Mouse (Mus musculus) CH12.LX (cell line): ENCODE results near the gene Fos. TPM values are rescaled to one million over a fixed set of nuclear protein-coding genes. Genes with fewer than 3 reads are reported as not detected.
A peak's percentile ranks its signal among the peaks of the same experiment; 100 is the strongest.

Experiments
- DNase-seq: peaks from one replicate; pipeline ENCODE4 v3.0.0-alpha.2; 2013; ENCODE audit errors: extremely low read depth
- H3K27ac ChIP-seq: 2 replicates; pipeline ENCODE4 v1.5.1; 2012; ENCODE audit warnings: low read depth, mild to moderate bottlenecking, control low read depth, moderate library complexity; ENCODE audit not compliant: insufficient read depth
- H3K27me3 ChIP-seq: replicated peaks from 2 replicates; pipeline ENCODE3; 2012; ENCODE audit warnings: inconsistent platforms
- H3K36me3 ChIP-seq, 2 experiments: replicated peaks in 1 of 2; 2 replicates each; pipeline versions ENCODE3 to v1.6.1; 2012; ENCODE audit warnings: inconsistent platforms in 1 of 2, low read length in 1 of 2, mild to moderate bottlenecking in 1 of 2, mixed read lengths in 1 of 2, moderate library complexity in 1 of 2; ENCODE audit not compliant: control insufficient read depth in 1 of 2, insufficient read depth in 1 of 2
- H3K4me1 ChIP-seq, 2 experiments: 2 replicates each; pipeline ENCODE4 v1.6.1; 2012; ENCODE audit warnings: inconsistent platforms in 1 of 2, moderate library complexity in 1 of 2; ENCODE audit not compliant: insufficient read depth in 2 of 2, control insufficient read depth in 1 of 2
- H3K4me2 ChIP-seq: 2 replicates; pipeline ENCODE4 v1.6.1; 2012; ENCODE audit warnings: low read depth, mild to moderate bottlenecking, control low read depth; ENCODE audit not compliant: poor library complexity, insufficient read depth, severe bottlenecking
- H3K4me3 ChIP-seq, 3 experiments: fragments of 150-350 bp in 1 of 3; sonication (generic) in 1 of 3; replicated peaks in 1 of 3; 2 replicates each; pipeline versions ENCODE3 to v1.5.1; 2011 to 2012; ENCODE audit warnings: low read depth in 2 of 3, low read length in 2 of 3, mild to moderate bottlenecking in 2 of 3, moderate library complexity in 2 of 3, control low read depth in 1 of 3, improper control_type of control experiment in 1 of 3, inconsistent platforms in 1 of 3, mixed read lengths in 1 of 3; ENCODE audit not compliant: poor library complexity in 1 of 3
- H3K79me2 ChIP-seq: replicated peaks from 2 replicates; pipeline ENCODE4 v1.6.1; 2012; ENCODE audit warnings: mild to moderate bottlenecking, moderate library complexity; ENCODE audit not compliant: control insufficient read depth, poor library complexity, insufficient read depth, severe bottlenecking; ENCODE audit errors: extremely low read depth
- H3K9ac ChIP-seq: 2 replicates; pipeline ENCODE4 v1.6.1; 2012; ENCODE audit warnings: low read depth, mild to moderate bottlenecking, control low read depth, moderate library complexity; ENCODE audit not compliant: insufficient read depth
- H3K9me3 ChIP-seq: replicated peaks from 2 replicates; pipeline ENCODE3; 2012; ENCODE audit warnings: low read length, inconsistent platforms, mixed read lengths
- BHLHE40 ChIP-seq: IDR thresholded peaks from 2 replicates; pipeline ENCODE4 v1.6.1; 2011; ENCODE audit warnings: mild to moderate bottlenecking, low read depth, low read length, improper control_type of control experiment
- CHD1 ChIP-seq: IDR thresholded peaks from 2 replicates; pipeline ENCODE4 v1.6.1; 2012; ENCODE audit warnings: low read depth, low read length, improper control_type of control experiment, inconsistent platforms
- CHD2 ChIP-seq: IDR thresholded peaks from 2 replicates; pipeline ENCODE4 v1.6.1; 2011; ENCODE audit warnings: low read length, improper control_type of control experiment
- CTCF ChIP-seq, 2 experiments: IDR thresholded peaks in 1 of 2; conservative IDR thresholded peaks in 1 of 2; 2 replicates each; pipeline ENCODE4 v1.5.1; 2011 to 2012; ENCODE audit warnings: low read depth in 2 of 2, low read length in 2 of 2, improper control_type of control experiment in 1 of 2, inconsistent platforms in 1 of 2, mild to moderate bottlenecking in 1 of 2, moderate library complexity in 1 of 2
- E2F4 ChIP-seq: IDR thresholded peaks from 2 replicates; pipeline ENCODE4 v1.6.1; 2011; ENCODE audit warnings: low read depth, low read length, improper control_type of control experiment; ENCODE audit not compliant: insufficient replicate concordance
- ELF1 ChIP-seq: IDR thresholded peaks from 2 replicates; pipeline ENCODE4 v1.6.1; 2014; ENCODE audit warnings: low read depth, mild to moderate bottlenecking, inconsistent platforms, low read length, improper control_type of control experiment
- EP300 ChIP-seq: IDR thresholded peaks from 2 replicates; pipeline ENCODE4 v1.6.1; 2011; ENCODE audit warnings: low read length, improper control_type of control experiment
- ETS1 ChIP-seq: conservative IDR thresholded peaks from 2 replicates; pipeline ENCODE4 v1.6.1; 2012; ENCODE audit warnings: low read depth, mild to moderate bottlenecking, inconsistent platforms, low read length, improper control_type of control experiment, moderate library complexity
- GABPA ChIP-seq: IDR thresholded peaks from 2 replicates; pipeline ENCODE4 v1.6.1; 2012; ENCODE audit warnings: low read depth, low read length, improper control_type of control experiment, inconsistent platforms; ENCODE audit not compliant: insufficient replicate concordance
- HCFC1 ChIP-seq: IDR thresholded peaks from 2 replicates; pipeline ENCODE4 v1.6.1; 2012; ENCODE audit warnings: low read depth, mild to moderate bottlenecking, inconsistent platforms, low read length, improper control_type of control experiment
- IRF4 ChIP-seq: IDR thresholded peaks from 2 replicates; pipeline ENCODE4 v1.6.1; 2014; ENCODE audit warnings: low read depth, mild to moderate bottlenecking, inconsistent platforms, low read length, improper control_type of control experiment
- JUN ChIP-seq: IDR thresholded peaks from 2 replicates; pipeline ENCODE4 v1.6.1; 2011; ENCODE audit warnings: low read depth, mild to moderate bottlenecking, low read length, improper control_type of control experiment, moderate library complexity; ENCODE audit not compliant: insufficient read depth
- KAT2A ChIP-seq: IDR thresholded peaks from 2 replicates; pipeline ENCODE4 v1.6.1; 2012; ENCODE audit warnings: low read length, improper control_type of control experiment, inconsistent platforms; ENCODE audit not compliant: insufficient replicate concordance
- MAFK ChIP-seq: IDR thresholded peaks from 2 replicates; pipeline ENCODE4 v1.6.1; 2011; ENCODE audit warnings: low read length, improper control_type of control experiment; ENCODE audit not compliant: insufficient replicate concordance
- MAX ChIP-seq: IDR thresholded peaks from 2 replicates; pipeline ENCODE4 v1.6.1; 2011; ENCODE audit warnings: low read length, improper control_type of control experiment
- MAZ ChIP-seq: IDR thresholded peaks from 2 replicates; pipeline ENCODE4 v1.6.1; 2012; ENCODE audit warnings: low read depth, mild to moderate bottlenecking, inconsistent platforms, low read length, improper control_type of control experiment, moderate library complexity
- MEF2A ChIP-seq: IDR thresholded peaks from 2 replicates; pipeline ENCODE4 v1.6.1; 2014; ENCODE audit warnings: low read depth, mild to moderate bottlenecking, inconsistent platforms, low read length, improper control_type of control experiment, borderline replicate concordance
- NELFE ChIP-seq: IDR thresholded peaks from 2 replicates; pipeline ENCODE4 v1.6.1; 2011; ENCODE audit warnings: low read depth, low read length, improper control_type of control experiment
- NRF1 ChIP-seq: IDR thresholded peaks from 2 replicates; pipeline ENCODE4 v1.6.1; 2014; ENCODE audit warnings: low read depth, mild to moderate bottlenecking, inconsistent platforms, low read length, improper control_type of control experiment, moderate library complexity
- PAX5 ChIP-seq: IDR thresholded peaks from 2 replicates; pipeline ENCODE4 v1.6.1; 2012; ENCODE audit warnings: low read length, inconsistent platforms, mixed read lengths
- POLR2A ChIP-seq: IDR thresholded peaks from 2 replicates; pipeline ENCODE4 v1.6.1; 2011; ENCODE audit warnings: low read depth, mild to moderate bottlenecking, improper control_type of control experiment, low read length
- POLR2AphosphoS2 ChIP-seq: IDR thresholded peaks from 2 replicates; pipeline ENCODE4 v1.6.1; 2011; ENCODE audit warnings: low read depth, low read length, improper control_type of control experiment
- TCF12 ChIP-seq: IDR thresholded peaks from 2 replicates; pipeline ENCODE4 v1.6.1; 2014; ENCODE audit warnings: low read depth, mild to moderate bottlenecking, inconsistent platforms, low read length, improper control_type of control experiment
- UBTF ChIP-seq: IDR thresholded peaks from 2 replicates; pipeline ENCODE4 v1.6.1; 2012; ENCODE audit warnings: low read depth, mild to moderate bottlenecking, inconsistent platforms, low read length, improper control_type of control experiment, moderate library complexity
- USF2 ChIP-seq: conservative IDR thresholded peaks from 2 replicates; pipeline ENCODE4 v1.6.1; 2011; ENCODE audit warnings: low read depth, low read length, improper control_type of control experiment
- ZMIZ1 ChIP-seq: IDR thresholded peaks from 2 replicates; pipeline ENCODE4 v1.6.1; 2012; ENCODE audit warnings: low read depth, mild to moderate bottlenecking, inconsistent platforms, low read length, improper control_type of control experiment
- ZNF384 ChIP-seq: IDR thresholded peaks from 2 replicates; pipeline ENCODE4 v1.6.1; 2012; ENCODE audit warnings: low read depth, low read length, improper control_type of control experiment, inconsistent platforms
- dilution Hi-C: fragments of 300-500 bp; cut with MboI; formaldehyde crosslinking; loops from 2 replicates; pipeline ENCODE4 v1.14.3; 2020; ENCODE audit warnings: low sequenced_read_pairs; ENCODE audit not compliant: extremely low pct_unique_long_range_greater_than_20kb, extremely low pct_ligation_motif_present
- in situ Hi-C: fragments of 300-500 bp; cut with MboI; formaldehyde crosslinking; loops from 3 replicates; pipeline ENCODE4 v1.14.3; 2019; ENCODE audit warnings: low sequenced_read_pairs, low pct_ligation_motif_present, low pct_unique_long_range_greater_than_20kb, mixed read lengths
- polyA plus RNA-seq: library from polyadenylated mRNA; unstranded; fragments of >175 nt; gene quantifications from 2 replicates; pipeline ENCODE4 v1.2.1, GENCODE M21; 2012; ENCODE audit warnings: low read depth; ENCODE audit not compliant: insufficient read length
- total RNA-seq, 2 experiments: library from RNA; depleted of rRNA; stranded (reverse); fragments of 300-350 nt in 1 of 2; fragments of >200 nt in 1 of 2; gene quantifications; 2 replicates each; pipeline ENCODE4 v1.2.3; 2012 to 2014

The Fos gene
- total and polyA plus RNA-seq, 3 experiments: 0.11 to 0.20 (median 0.17) TPM

DNA sequence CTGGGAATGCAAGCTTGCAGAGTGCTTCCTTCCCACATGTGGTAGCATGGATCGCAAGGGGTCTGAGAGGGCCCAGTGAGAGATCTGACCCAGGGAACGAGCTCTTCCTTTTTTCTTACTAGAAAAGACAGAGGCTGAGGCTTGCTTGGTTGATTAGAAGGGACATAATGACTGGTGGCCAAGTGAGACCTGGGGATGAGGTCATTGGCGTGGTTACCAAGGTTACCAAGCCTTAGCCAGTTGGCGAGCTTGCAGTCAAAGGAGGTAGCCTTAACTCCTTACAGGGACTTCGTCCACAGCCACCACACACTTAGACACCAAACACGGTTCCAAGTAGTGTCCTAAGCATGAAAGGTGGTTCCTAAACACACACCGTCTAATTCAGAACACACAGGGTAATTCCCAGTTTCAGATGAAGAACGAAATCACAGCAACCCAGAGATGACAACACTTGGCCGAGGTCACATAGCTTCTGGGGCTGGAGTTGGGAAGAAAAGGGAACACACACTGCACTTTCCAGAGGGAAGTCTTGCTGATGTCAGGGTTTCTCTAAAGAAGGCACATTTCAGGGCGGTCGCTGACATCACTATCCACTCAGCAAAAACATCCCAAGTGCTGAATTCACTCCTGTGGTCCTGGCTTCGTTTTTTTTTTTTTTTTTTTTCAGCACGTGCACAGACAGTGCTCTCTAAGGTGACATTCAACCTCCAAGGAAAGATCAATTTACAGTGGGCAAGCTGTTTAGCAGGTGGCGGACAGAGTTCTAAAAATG lies 49.9 kb downstream of the Fos start:
- peaks cover 34 to 85% of the 10 kb centered on the region in 2 experiments for H3K4me1 ChIP-seq
- TF ChIP-seq MAZ: no peak
- peak; percentile 73 for TF ChIP-seq JUN
- peak; percentile 76 for TF ChIP-seq BHLHE40
- TF ChIP-seq CTCF (conservative IDR thresholded peaks at IDR 0.05 in 1 of 2, IDR thresholded peaks at IDR 0.05 in 1 of 2; ENCODE audit: low read depth in 2 of 2, low read length in 2 of 2): no peak
- TF ChIP-seq ZNF384: peak; percentile 78; the same call in 1 of the 2 replicates
- TF ChIP-seq MAFK: 0 out of 2 replicates have a peak, but pooled peaks have one; percentile 15
- TF ChIP-seq USF2: no peak
- peak; percentile 31; the same call in 1 of the 2 replicates for TF ChIP-seq MAX
- peaks cover 4% of the 10 kb centered on the region for H3K9me3 ChIP-seq
- dilution Hi-C loops (no loop called here), in situ Hi-C loops (loop anchor here (5.0 kb wide), 1 partner anchor 79 kb away; no protein-coding TSS in a partner anchor)
- H3K4me3 ChIP-seq: no peak overlapping the region
- H3K27me3 ChIP-seq: no peaks in the 10 kb centered on the region
- H3K79me2 ChIP-seq: no peaks in the 10 kb centered on the region
- no peaks in the 10 kb centered on the region for H3K36me3 ChIP-seq
- peak; percentile 48 for DNase-seq
- no peak overlapping the region for H3K9ac ChIP-seq
- H3K4me2 ChIP-seq: peak overlapping the region; percentile 6; the same call in 1 of the 2 replicates
- H3K27ac ChIP-seq: peak overlapping the region; percentile 13; the same call in 1 of the 2 replicates

DNA sequence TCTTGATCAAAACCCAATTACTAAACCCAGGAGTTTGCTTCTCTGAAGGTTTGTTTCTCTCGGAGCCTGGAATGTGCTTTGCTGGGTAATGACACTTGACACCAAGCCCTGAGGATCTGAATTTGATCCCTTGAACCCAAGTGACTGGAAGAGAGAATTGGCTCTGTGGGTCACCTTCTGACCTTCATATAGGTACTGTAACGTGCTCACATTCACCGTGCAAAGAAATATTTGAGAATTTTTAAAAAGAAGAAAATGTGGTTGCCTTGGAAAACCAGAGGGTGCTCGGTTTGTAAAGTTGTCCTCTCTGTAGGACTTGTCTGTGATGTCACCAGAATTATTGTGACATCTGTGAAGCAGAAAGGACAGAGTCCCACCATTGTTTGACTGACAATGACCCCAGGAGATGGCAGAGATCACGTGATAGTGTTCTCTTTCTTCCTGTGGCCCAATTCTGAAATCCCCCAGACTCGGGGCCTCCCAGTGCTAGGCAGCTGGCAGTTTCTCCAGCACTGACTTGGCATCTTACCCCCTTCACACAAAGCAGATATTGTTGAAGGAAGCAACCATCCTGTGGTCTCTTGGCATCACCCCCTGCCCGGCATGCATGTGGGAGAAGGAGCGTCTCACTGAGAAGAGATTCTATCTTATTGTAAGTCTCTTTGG lies 50.6 kb downstream of the Fos start:
- Histone ChIP-seq H3K9ac (no peak overlapping the region; the same call in 1 of the 2 replicates), H3K4me2 (peak overlapping the region; percentile 49; the same call in 1 of the 2 replicates), H3K4me3 (peak overlapping the region in 2 of 3 experiments; percentile 42 to 47), H3K27ac (peak overlapping the region; percentile 53), H3K4me1 (peaks cover 34 to 84% of the 10 kb centered on the region in 2 experiments), H3K36me3 (no peaks in the 10 kb centered on the region), H3K9me3 (peaks cover 8% of the 10 kb centered on the region), H3K79me2 (no peaks in the 10 kb centered on the region), H3K27me3 (no peaks in the 10 kb centered on the region)
- DNase-seq: peak; percentile 40
- in situ Hi-C loops: loop anchor here (5.0 kb wide), 1 partner anchor 78 kb away; no protein-coding TSS in a partner anchor
- dilution Hi-C loops: no loop called here
- TF ChIP-seq POLR2A (no peak), UBTF (no peak), EP300 (peak; percentile 57; the same call in 1 of the 2 replicates), KAT2A (no peak), TCF12 (peak; percentile 75), ELF1 (0 out of 2 replicates have a peak, but pooled peaks have one; percentile 19), IRF4 (peak; percentile 41), NELFE (0 out of 2 replicates have a peak, but pooled peaks have one; percentile 20), MAFK (no peak), MAZ (0 out of 2 replicates have a peak, but pooled peaks have one; percentile 48), CHD1 (no peak), ETS1 (peak; percentile 59), POLR2AphosphoS2 (no peak), BHLHE40 (peak; percentile 85), ZNF384 (no peak), NRF1 (no peak), PAX5 (no peak), CTCF (conservative IDR thresholded peaks at IDR 0.05 in 1 of 2, IDR thresholded peaks at IDR 0.05 in 1 of 2; ENCODE audit: low read depth in 2 of 2, low read length in 2 of 2) (no peak), USF2 (peak; percentile 82), CHD2 (no peak), ZMIZ1 (no peak), E2F4 (no peak), MEF2A (0 out of 2 replicates have a peak, but pooled peaks have one; percentile 17), HCFC1 (peak; percentile 31), GABPA (no peak)
